Mouse (Mus musculus) midbrain, postnatal 0 days (tissue): ENCODE measurements at regions not wholly inside any gene's neighbourhood (a gene's known extent, or its start where the extent isn't known, plus 50 kb on each side); places are given as distances from the start of the nearest gene placed in this dataset.

Experiments used
- ATAC-seq: fragments of 200-750 bp; cut with Nextera tagmentation; 2 replicates; pipeline ENCODE4 v1.8.0; 2017; ENCODE audit warnings: moderate number of reproducible peaks, mild to moderate bottlenecking, moderate TSS enrichment, moderate library complexity; ENCODE audit not compliant: low FRiP score
- DNase-seq: peaks from one replicate; pipeline ENCODE4 v3.0.0-alpha.2; 2015; ENCODE audit warnings: low spot score
- H3K27ac ChIP-seq: fragments of 300-500 bp; sonication (generic); 2 replicates; pipeline ENCODE4 v1.5.1; 2014; ENCODE audit warnings: low read depth, mild to moderate bottlenecking, low read length, mixed read lengths
- H3K27me3 ChIP-seq: fragments of 300-500 bp; sonication (generic); 2 replicates; pipeline ENCODE4 v1.6.1; 2014; ENCODE audit warnings: low read length, control low read depth, mixed read lengths; ENCODE audit not compliant: insufficient read depth
- H3K36me3 ChIP-seq: fragments of 300-500 bp; sonication (generic); 2 replicates; pipeline ENCODE4 v1.6.1; 2014; ENCODE audit warnings: low read length, control low read depth, mixed read lengths; ENCODE audit not compliant: insufficient read depth
- H3K4me1 ChIP-seq: fragments of 300-500 bp; sonication (generic); 2 replicates; pipeline ENCODE4 v1.6.1; 2014; ENCODE audit warnings: mild to moderate bottlenecking, control low read depth, antibody characterized with exemption, low read length, mixed read lengths; ENCODE audit not compliant: insufficient read depth
- H3K4me2 ChIP-seq: fragments of 300-500 bp; sonication (generic); 2 replicates; pipeline ENCODE4 v1.6.1; 2014; ENCODE audit warnings: low read depth, mild to moderate bottlenecking, low read length, mixed read lengths; ENCODE audit not compliant: poor library complexity, severe bottlenecking
- H3K4me3 ChIP-seq: fragments of 300-500 bp; sonication (generic); 2 replicates; pipeline ENCODE4 v1.5.1; 2014; ENCODE audit warnings: low read depth, mild to moderate bottlenecking, low read length, moderate library complexity
- H3K9ac ChIP-seq: fragments of 300-500 bp; sonication (generic); replicated peaks from 2 replicates; pipeline ENCODE4 v1.6.1; 2014; ENCODE audit warnings: mild to moderate bottlenecking, low read length, moderate library complexity, mixed read lengths; ENCODE audit not compliant: poor library complexity, severe bottlenecking
- H3K9me3 ChIP-seq: fragments of 300-500 bp; sonication (generic); 2 replicates; pipeline ENCODE4 v1.6.1; 2016; ENCODE audit warnings: low read length, control low read depth
- CTCF ChIP-seq: IDR thresholded peaks from 2 replicates; pipeline ENCODE4 v1.5.1; 2016; ENCODE audit warnings: antibody characterized with exemption, mild to moderate bottlenecking
- WGBS: fragments of 180-500 bp; shearing (Covaris S2); extraction: QIAGEN DNeasy Blood & Tissue Kit; methylation state at CpG from one replicate; pipeline ENCODE4 v1.1.7; 2014; 5-methylcytosine and 5-hydroxymethylcytosine counted together

DNA sequence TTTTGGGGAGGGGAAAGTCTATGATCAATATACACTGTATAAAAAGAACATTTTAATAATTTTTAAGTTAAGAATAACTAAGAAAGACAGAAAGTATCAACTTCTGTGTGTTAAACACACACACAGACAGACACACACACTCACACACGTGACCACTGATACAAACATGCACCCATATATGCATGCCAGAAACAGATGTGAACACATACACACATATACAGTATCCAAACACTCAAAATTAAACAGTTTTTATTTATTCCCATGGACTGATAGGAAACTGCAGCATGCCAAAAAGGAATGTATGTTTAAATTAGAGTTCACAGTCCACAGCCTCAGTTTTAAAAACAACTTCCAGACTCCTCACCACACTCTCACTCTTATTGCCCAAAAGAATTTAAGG is 203.4 kb upstream of the Tbl1x start:
- Histone ChIP-seq H3K27me3 (no peaks in the 10 kb centered on the region), H3K36me3 (no peaks in the 10 kb centered on the region), H3K4me2 (no peak overlapping the region), H3K27ac (no peak overlapping the region), H3K9me3 (no peaks in the 10 kb centered on the region), H3K9ac (no peak overlapping the region), H3K4me1 (no peaks in the 10 kb centered on the region), H3K4me3 (no peak overlapping the region)
- no peak for TF ChIP-seq CTCF
- DNase-seq (no peak), ATAC-seq (no peak)
- 80% methylated on average over 1 of the region's 1 CpGs for WGBS

DNA sequence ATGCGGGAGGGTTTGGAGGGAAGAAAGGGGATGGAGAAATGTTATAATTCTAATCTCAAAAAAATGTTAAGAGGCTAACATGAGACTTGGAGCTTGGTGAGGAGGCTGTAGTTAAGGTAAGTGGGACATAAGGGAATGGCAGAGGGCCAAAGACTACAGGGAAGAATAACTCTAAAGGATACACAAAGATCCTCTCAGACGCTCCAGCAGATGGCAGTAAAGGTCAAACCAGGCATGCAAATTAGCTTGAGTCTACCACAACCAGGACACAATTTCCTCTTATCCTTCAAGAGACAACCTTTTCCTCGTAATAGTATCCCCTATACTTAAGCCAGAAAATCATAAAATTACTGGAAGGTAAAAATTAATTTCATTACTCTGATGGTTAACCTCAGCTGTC is 196.4 kb upstream of the Tbl1x start:
- H3K27me3 ChIP-seq: no peaks in the 10 kb centered on the region
- H3K4me2 ChIP-seq: no peak overlapping the region
- H3K4me1 ChIP-seq: no peaks in the 10 kb centered on the region
- 80% methylated on average over 3 of the region's 3 CpGs for WGBS
- peak; percentile 21 for DNase-seq
- peak; percentile 50 for TF ChIP-seq CTCF
- H3K4me3 ChIP-seq: no peak overlapping the region
- no peak overlapping the region for H3K27ac ChIP-seq
- no peak overlapping the region for H3K9ac ChIP-seq
- ATAC-seq: no peak
- no peaks in the 10 kb centered on the region for H3K36me3 ChIP-seq
- H3K9me3 ChIP-seq: no peaks in the 10 kb centered on the region

DNA sequence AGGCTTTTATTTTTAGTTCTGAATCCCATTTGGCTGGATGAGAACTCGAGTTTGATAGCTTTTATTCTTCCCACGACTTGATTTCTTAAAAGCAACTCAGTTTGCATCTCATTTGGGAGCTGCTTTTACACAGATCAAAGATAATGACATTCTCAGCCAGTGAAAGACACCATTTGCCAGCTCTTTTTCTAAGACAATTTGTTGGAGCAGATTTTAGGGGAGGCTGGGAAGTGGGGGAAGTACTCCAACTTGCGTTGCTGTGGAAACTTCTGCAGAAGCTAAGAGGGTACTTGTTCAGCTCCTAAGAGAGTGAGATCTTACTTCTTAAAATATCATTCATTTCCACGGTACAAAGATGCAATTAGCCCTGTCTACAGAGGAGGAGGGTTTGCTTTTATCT is 187.2 kb upstream of the Tbl1x start:
- Histone ChIP-seq H3K9ac (no peak overlapping the region), H3K27ac (no peak overlapping the region), H3K4me1 (no peaks in the 10 kb centered on the region), H3K36me3 (no peaks in the 10 kb centered on the region), H3K27me3 (no peaks in the 10 kb centered on the region), H3K4me2 (no peak overlapping the region), H3K4me3 (no peak overlapping the region), H3K9me3 (no peaks in the 10 kb centered on the region)
- 20% methylated on average over 4 of the region's 4 CpGs for WGBS
- no peak for TF ChIP-seq CTCF
- ATAC-seq (no peak), DNase-seq (peak; percentile 19)

DNA sequence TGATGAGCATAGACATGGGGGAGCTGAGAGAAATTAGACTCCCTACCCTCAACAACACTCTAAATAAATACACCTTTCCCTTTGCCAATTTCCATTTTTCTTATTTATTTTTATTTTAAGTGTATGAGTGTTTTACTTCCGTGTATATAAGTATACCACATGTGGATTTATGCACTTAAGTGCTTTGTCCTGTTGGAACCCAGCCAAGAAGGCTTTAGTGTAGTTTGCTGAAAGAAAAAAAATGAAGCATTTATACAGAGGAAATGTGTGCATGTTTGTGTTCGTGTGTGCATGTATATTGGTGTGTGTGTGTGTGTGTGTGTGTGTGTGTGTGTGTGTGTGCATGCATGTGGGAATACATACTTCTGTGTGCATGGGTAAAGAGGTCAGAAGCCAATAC is 157.6 kb upstream of the Tbl1x start:
- Histone ChIP-seq H3K27ac (no peak overlapping the region), H3K4me3 (no peak overlapping the region), H3K9ac (no peak overlapping the region), H3K4me1 (no peaks in the 10 kb centered on the region), H3K36me3 (no peaks in the 10 kb centered on the region), H3K9me3 (no peaks in the 10 kb centered on the region), H3K4me2 (no peak overlapping the region), H3K27me3 (no peaks in the 10 kb centered on the region)
- no peak for TF ChIP-seq CTCF
- DNase-seq (no peak), ATAC-seq (no peak)
- 40% methylated on average over 2 of the region's 2 CpGs for WGBS

DNA sequence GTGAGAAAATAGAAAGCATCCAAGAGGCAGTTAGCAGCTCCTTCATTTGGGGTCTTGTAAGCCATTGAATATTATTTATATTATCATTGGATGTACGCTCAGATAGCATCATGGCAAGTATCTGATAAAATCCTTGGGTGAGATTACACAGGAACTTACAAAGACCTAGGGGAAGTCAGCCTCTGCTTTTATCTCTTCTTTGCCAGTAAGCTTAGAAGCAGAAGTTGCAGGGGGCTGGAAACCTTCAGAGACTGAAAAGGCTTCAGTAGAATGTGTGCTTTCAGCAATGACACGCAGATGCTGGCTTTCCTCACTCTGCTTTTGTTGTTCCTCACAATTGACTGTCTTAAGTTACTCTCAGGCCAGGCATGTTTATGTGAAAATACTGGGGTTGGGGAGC is 150.3 kb upstream of the Tbl1x start:
- no peak for DNase-seq
- TF ChIP-seq CTCF: no peak
- no peaks in the 10 kb centered on the region for H3K36me3 ChIP-seq
- WGBS: 51% methylated on average over 2 of the region's 2 CpGs
- no peak overlapping the region for H3K4me3 ChIP-seq
- no peak for ATAC-seq
- no peaks in the 10 kb centered on the region for H3K9me3 ChIP-seq
- H3K4me1 ChIP-seq: no peaks in the 10 kb centered on the region
- no peak overlapping the region for H3K9ac ChIP-seq
- no peak overlapping the region for H3K27ac ChIP-seq
- H3K4me2 ChIP-seq: no peak overlapping the region
- H3K27me3 ChIP-seq: no peaks in the 10 kb centered on the region

DNA sequence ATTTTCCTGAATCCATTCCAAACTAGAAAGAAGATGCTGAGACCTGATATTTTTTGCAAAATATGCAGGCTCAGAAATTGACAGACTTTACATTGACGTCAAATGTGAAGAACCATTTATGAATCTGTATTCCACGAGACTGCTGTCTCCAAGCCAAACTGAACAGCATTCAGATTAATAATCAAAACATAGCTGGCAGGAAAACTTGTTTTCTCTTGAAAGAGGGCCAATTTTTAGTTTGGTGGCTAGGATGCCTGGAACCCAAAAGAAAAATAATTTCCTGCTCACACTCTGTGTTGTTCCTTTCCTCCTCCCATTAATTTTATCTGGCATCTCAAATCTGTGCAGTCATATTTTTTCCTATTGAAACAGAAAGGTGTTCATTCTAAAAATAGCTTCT is 149.7 kb upstream of the Tbl1x start:
- no peaks in the 10 kb centered on the region for H3K36me3 ChIP-seq
- WGBS: 59% methylated on average over 2 of the region's 2 CpGs
- no peak for DNase-seq
- no peak overlapping the region for H3K9ac ChIP-seq
- no peaks in the 10 kb centered on the region for H3K9me3 ChIP-seq
- no peak overlapping the region for H3K4me3 ChIP-seq
- ATAC-seq: no peak
- no peak overlapping the region for H3K27ac ChIP-seq
- H3K27me3 ChIP-seq: no peaks in the 10 kb centered on the region
- H3K4me2 ChIP-seq: no peak overlapping the region
- TF ChIP-seq CTCF: no peak
- no peaks in the 10 kb centered on the region for H3K4me1 ChIP-seq

DNA sequence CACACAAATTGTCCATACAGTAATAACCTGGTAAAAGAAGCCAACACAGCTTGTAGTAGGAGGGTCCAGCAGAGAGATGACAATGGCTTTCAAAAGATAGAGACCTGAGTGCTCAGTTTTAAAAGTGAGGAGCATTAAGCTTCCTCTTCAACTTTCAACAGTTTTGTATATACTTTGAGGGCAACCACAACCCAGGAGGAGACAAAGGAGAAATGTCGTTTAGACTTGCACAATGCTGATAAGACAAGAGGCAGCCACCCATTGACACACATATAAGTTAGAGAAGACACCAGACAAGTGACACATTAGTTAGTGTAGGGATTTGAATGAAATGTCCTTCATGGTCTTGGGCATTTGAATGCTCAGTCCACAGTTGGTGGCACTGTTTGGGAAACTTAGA is 147.2 kb upstream of the Tbl1x start:
- H3K36me3 ChIP-seq: no peaks in the 10 kb centered on the region
- no peak overlapping the region for H3K4me3 ChIP-seq
- H3K9ac ChIP-seq: no peak overlapping the region
- no peaks in the 10 kb centered on the region for H3K4me1 ChIP-seq
- H3K27me3 ChIP-seq: no peaks in the 10 kb centered on the region
- H3K4me2 ChIP-seq: no peak overlapping the region
- 80% methylated on average over 1 of the region's 1 CpGs for WGBS
- H3K9me3 ChIP-seq: no peaks in the 10 kb centered on the region
- no peak for ATAC-seq
- H3K27ac ChIP-seq: no peak overlapping the region
- no peak for TF ChIP-seq CTCF
- DNase-seq: no peak
